Mouse (Mus musculus) spleen, adult 2 months (tissue): ENCODE results near the gene Sfn. TPM values are rescaled to one million over a fixed set of nuclear protein-coding genes. Genes with fewer than 3 reads are reported as not detected.

Experiments
- DNase-seq, 2 experiments: peaks; one replicate each; pipeline versions ENCODE4 v3.0.0 to v3.0.0-alpha.2; 2012 to 2021; ENCODE audit warnings: low spot score in 2 of 2, low read depth in 1 of 2
- H3K27ac ChIP-seq: fragments of 200-500 bp; 2 replicates; pipeline ENCODE4 v1.5.1; 2012; ENCODE audit warnings: low read length, inconsistent platforms; ENCODE audit not compliant: insufficient read depth
- H3K27me3 ChIP-seq: fragments of 200-500 bp; 2 replicates; pipeline ENCODE4 v1.6.1; 2012; ENCODE audit warnings: mild to moderate bottlenecking, moderate library complexity, low read length, inconsistent platforms; ENCODE audit not compliant: control insufficient read depth, insufficient read depth
- H3K36me3 ChIP-seq: fragments of 200-500 bp; 2 replicates; pipeline ENCODE4 v1.6.1; 2012; ENCODE audit warnings: mild to moderate bottlenecking, low read length, inconsistent platforms; ENCODE audit not compliant: control insufficient read depth, insufficient read depth
- H3K4me1 ChIP-seq: fragments of 200-500 bp; 2 replicates; pipeline ENCODE4 v1.6.1; 2011; ENCODE audit warnings: inconsistent platforms; ENCODE audit not compliant: control insufficient read depth, insufficient read depth, insufficient read length
- H3K4me3 ChIP-seq: fragments of 200-500 bp; 2 replicates; pipeline ENCODE4 v1.5.1; 2011; ENCODE audit warnings: mild to moderate bottlenecking, inconsistent platforms; ENCODE audit not compliant: insufficient read depth, insufficient read length; ENCODE audit errors: extremely low read depth
- CTCF ChIP-seq: fragments of 200-500 bp; IDR thresholded peaks from 2 replicates; pipeline ENCODE4 v1.5.1; 2011; ENCODE audit warnings: mild to moderate bottlenecking, inconsistent platforms; ENCODE audit not compliant: insufficient read depth, insufficient read length, insufficient replicate concordance; ENCODE audit errors: extremely low read depth
- POLR2A ChIP-seq: fragments of 200-500 bp; IDR thresholded peaks from 2 replicates; pipeline ENCODE4 v1.6.1; 2011; ENCODE audit warnings: low read depth, low read length, inconsistent platforms
- WGBS: fragments of 180-500 bp; shearing (Covaris S2); methylation state at CpG from one replicate; pipeline ENCODE4 v1.1.7; 2018; 5-methylcytosine and 5-hydroxymethylcytosine counted together
- polyA plus RNA-seq: library from polyadenylated mRNA; depleted of rRNA; stranded (reverse); fragments of >200 nt; gene quantifications from 2 replicates; pipeline ENCODE4 v1.2.3, GENCODE M21; 2012

Gene Sfn
- polyA plus RNA-seq, 1 experiment = 15.5 TPM

GRCm38 (mm10) chr4:133569291-133570065 lies 32.5 kb downstream of the Sfn start:
- DNase-seq = no peak
- H3K27ac ChIP-seq = no peak overlapping the region
- WGBS = 78% methylated on average over 10 of the region's 10 CpGs

GRCm38 (mm10) chr4:133567251-133567650 lies 34.7 kb downstream of the Sfn start:
- Histone ChIP-seq H3K4me1 (no peaks in the 10 kb centered on the region), H3K27me3 (no peaks in the 10 kb centered on the region), H3K27ac (no peak overlapping the region), H3K4me3 (no peak overlapping the region), H3K36me3 (no peaks in the 10 kb centered on the region)
- DNase-seq = no peak
- TF ChIP-seq CTCF (no peak), POLR2A (no peak)
- WGBS = 45% methylated on average over 8 of the region's 8 CpGs

More at GRCm38 (mm10) chr4:133569291-133570065, 32.5 kb downstream of the Sfn start:
- TF ChIP-seq CTCF = no peak
- no peak for TF ChIP-seq POLR2A
- H3K36me3 ChIP-seq = no peaks in the 10 kb centered on the region
- H3K4me3 ChIP-seq = no peak overlapping the region
- H3K4me1 ChIP-seq = no peaks in the 10 kb centered on the region; the same call in 1 of the 2 replicates
- H3K27me3 ChIP-seq = no peaks in the 10 kb centered on the region

GRCm38 (mm10) chr4:133563123-133563571 lies 38.8 kb downstream of the Sfn start:
- WGBS = 26% methylated on average over 11 of the region's 11 CpGs
- H3K27ac ChIP-seq = no peak overlapping the region
- H3K4me1 ChIP-seq = no peaks in the 10 kb centered on the region
- H3K36me3 ChIP-seq = no peaks in the 10 kb centered on the region
- TF ChIP-seq POLR2A = no peak
- TF ChIP-seq CTCF = no peak
- DNase-seq = no peak
- H3K4me3 ChIP-seq = no peak overlapping the region
- H3K27me3 ChIP-seq = no peaks in the 10 kb centered on the region

- Histone ChIP-seq H3K27ac (no peak overlapping the region), H3K4me1 (no peaks in the 10 kb centered on the region), H3K4me3 (no peak overlapping the region), H3K27me3 (no peaks in the 10 kb centered on the region), H3K36me3 (no peaks in the 10 kb centered on the region)
- no peak for TF ChIP-seq CTCF
- no peak for TF ChIP-seq POLR2A
- DNase-seq = no peak
- 87% methylated on average over 4 of the region's 4 CpGs for WGBS
These were observed 40.3 kb downstream of the Sfn start for GRCm38 (mm10) chr4:133561622-133562021.

- DNase-seq = no peak
- no peaks in the 10 kb centered on the region for H3K27me3 ChIP-seq
- 76% methylated on average over 4 of the region's 4 CpGs for WGBS
- H3K4me3 ChIP-seq = no peak overlapping the region
- H3K36me3 ChIP-seq = no peaks in the 10 kb centered on the region
- H3K27ac ChIP-seq = no peak overlapping the region
- H3K4me1 ChIP-seq = no peaks in the 10 kb centered on the region
- TF ChIP-seq CTCF (no peak), POLR2A (no peak)
These were observed 42.1 kb downstream of the Sfn start for GRCm38 (mm10) chr4:133559846-133560245.

GRCm38 (mm10) chr4:133557041-133557717 lies 44.8 kb downstream of the Sfn start:
- no peaks in the 10 kb centered on the region for H3K36me3 ChIP-seq
- no peak for DNase-seq
- TF ChIP-seq POLR2A = no peak
- no peak overlapping the region for H3K4me3 ChIP-seq
- H3K4me1 ChIP-seq = no peaks in the 10 kb centered on the region
- 85% methylated on average over 10 of the region's 10 CpGs for WGBS
- H3K27ac ChIP-seq = no peak overlapping the region
- H3K27me3 ChIP-seq = no peaks in the 10 kb centered on the region
